Mouse (Mus musculus) neural tube, embryonic 15.5 days (tissue): ENCODE data around the gene Etv3. TPM values are rescaled to one million over a fixed set of nuclear protein-coding genes. Genes with fewer than 3 reads are reported as not detected.

Source experiments
- ATAC-seq: fragments of 200-750 bp; cut with Nextera tagmentation; 2 replicates; pipeline ENCODE4 v1.8.0; 2017; ENCODE audit warnings: mild to moderate bottlenecking, moderate TSS enrichment, moderate library complexity; ENCODE audit not compliant: low FRiP score
- H3K27ac ChIP-seq: fragments of 300-500 bp; sonication (generic); replicated peaks from 2 replicates; pipeline ENCODE4 v1.5.1; 2015; ENCODE audit warnings: mild to moderate bottlenecking, inconsistent platforms
- H3K27me3 ChIP-seq: fragments of 300-500 bp; sonication (generic); replicated peaks from 2 replicates; pipeline ENCODE4 v1.6.1; 2015; ENCODE audit warnings: inconsistent platforms
- H3K36me3 ChIP-seq: fragments of 300-500 bp; sonication (generic); 2 replicates; pipeline ENCODE4 v1.6.1; 2015; ENCODE audit warnings: inconsistent platforms
- H3K4me1 ChIP-seq: fragments of 300-500 bp; sonication (generic); 2 replicates; pipeline ENCODE4 v1.6.1; 2015; ENCODE audit warnings: inconsistent platforms
- H3K4me2 ChIP-seq: fragments of 300-500 bp; sonication (generic); 2 replicates; pipeline ENCODE4 v1.6.1; 2015; ENCODE audit warnings: inconsistent platforms, mild to moderate bottlenecking, moderate library complexity
- H3K4me3 ChIP-seq: fragments of 300-500 bp; sonication (generic); replicated peaks from 2 replicates; pipeline ENCODE4 v1.5.1; 2015; ENCODE audit warnings: mild to moderate bottlenecking, inconsistent platforms
- H3K9ac ChIP-seq: fragments of 300-500 bp; sonication (generic); replicated peaks from 2 replicates; pipeline ENCODE4 v1.6.1; 2015; ENCODE audit warnings: mild to moderate bottlenecking, inconsistent platforms
- H3K9me3 ChIP-seq: fragments of 300-500 bp; sonication (generic); replicated peaks from 2 replicates; pipeline ENCODE4 v1.6.1; 2016; ENCODE audit warnings: inconsistent platforms
- WGBS: fragments of 180-500 bp; shearing (Covaris S2); methylation state at CpG from one replicate; pipeline ENCODE4 v1.1.7; 2015; ENCODE audit warnings: mixed read lengths; 5-methylcytosine and 5-hydroxymethylcytosine counted together
- polyA plus RNA-seq: library from polyadenylated mRNA; unstranded; fragments of >200 nt; fragmentation: Nextera tagmentation; extraction: Ambion mirVana; gene quantifications from 2 replicates; pipeline ENCODE4 v1.2.1, GENCODE M21; 2015

The Etv3 gene
- polyA plus RNA-seq, 1 experiment from 2014 or later, result 9.2 TPM

DNA sequence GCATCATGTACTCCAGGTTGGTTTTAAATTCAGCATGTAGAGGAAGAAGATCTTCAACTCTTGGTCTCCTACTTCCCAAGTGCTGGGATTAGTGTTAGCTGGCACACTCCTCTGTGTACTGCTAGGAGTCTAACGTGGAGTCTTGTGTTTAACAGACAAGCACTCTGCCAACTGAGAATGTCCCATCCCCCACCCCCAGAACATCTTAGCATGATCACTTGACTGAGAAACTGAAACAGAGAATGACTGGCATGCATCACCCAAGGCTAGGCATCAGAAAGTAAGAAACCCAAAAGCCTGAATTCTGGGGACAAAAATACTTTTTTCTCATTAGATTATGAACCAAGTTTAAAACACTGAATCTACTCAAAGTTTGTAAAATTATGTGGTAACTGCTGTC, 3.4 kb upstream of the Etv3 start:
- Histone ChIP-seq H3K27ac (no peak overlapping the region), H3K4me3 (no peak overlapping the region), H3K9ac (no peak overlapping the region), H3K9me3 (no peaks in the 10 kb centered on the region), H3K36me3 (no peaks in the 10 kb centered on the region), H3K27me3 (no peaks in the 10 kb centered on the region), H3K4me2 (no peak overlapping the region), H3K4me1 (peaks cover 13% of the 10 kb centered on the region)
- WGBS, result 74% methylated on average over 1 of the region's 1 CpGs
- no peak for ATAC-seq

DNA sequence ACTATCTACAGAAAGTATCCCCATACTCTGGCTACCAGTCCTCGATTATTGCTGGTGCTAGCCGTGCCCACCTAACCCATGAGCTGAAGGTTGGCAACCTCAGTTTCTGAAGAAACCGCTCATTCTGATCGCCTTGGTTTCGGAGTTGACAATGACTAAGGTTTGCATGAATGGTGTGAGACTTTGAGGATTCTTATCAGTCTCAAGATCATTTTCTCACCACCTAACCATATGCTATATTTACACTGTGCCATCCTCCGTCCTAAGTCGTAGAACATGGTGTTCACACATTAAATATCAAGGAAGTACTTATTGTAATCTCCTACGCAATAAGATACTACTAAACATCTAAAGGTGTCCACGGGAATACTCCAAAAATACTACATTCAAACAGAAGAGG, 1.5 kb upstream of the Etv3 start:
- no peak overlapping the region for H3K4me2 ChIP-seq

GRCm38 (mm10) chr3:87525837-87526570, 797 bp downstream of the Etv3 start:
- Histone ChIP-seq H3K9ac (peak overlapping the region; percentile 100), H3K4me1 (peaks cover 19% of the 10 kb centered on the region), H3K27me3 (no peaks in the 10 kb centered on the region), H3K27ac (peak overlapping the region; percentile 91), H3K4me2 (peak overlapping the region; percentile 86), H3K9me3 (no peaks in the 10 kb centered on the region), H3K36me3 (peaks cover 36% of the 10 kb centered on the region), H3K4me3 (peak overlapping the region; percentile 92)
- peak; percentile 67 for ATAC-seq
- WGBS, result 2% methylated on average over 27 of the region's 27 CpGs

More for the DNA sequence above, 1.5 kb upstream of the Etv3 start:
- no peak overlapping the region for H3K27ac ChIP-seq
- ATAC-seq, result no peak
- H3K36me3 ChIP-seq, result peaks cover 13% of the 10 kb centered on the region
- H3K27me3 ChIP-seq, result no peaks in the 10 kb centered on the region
- 96% methylated on average over 9 of the region's 9 CpGs for WGBS
- H3K9ac ChIP-seq, result no peak overlapping the region
- no peaks in the 10 kb centered on the region for H3K9me3 ChIP-seq
- H3K4me3 ChIP-seq, result no peak overlapping the region
- peaks cover 19% of the 10 kb centered on the region for H3K4me1 ChIP-seq

DNA sequence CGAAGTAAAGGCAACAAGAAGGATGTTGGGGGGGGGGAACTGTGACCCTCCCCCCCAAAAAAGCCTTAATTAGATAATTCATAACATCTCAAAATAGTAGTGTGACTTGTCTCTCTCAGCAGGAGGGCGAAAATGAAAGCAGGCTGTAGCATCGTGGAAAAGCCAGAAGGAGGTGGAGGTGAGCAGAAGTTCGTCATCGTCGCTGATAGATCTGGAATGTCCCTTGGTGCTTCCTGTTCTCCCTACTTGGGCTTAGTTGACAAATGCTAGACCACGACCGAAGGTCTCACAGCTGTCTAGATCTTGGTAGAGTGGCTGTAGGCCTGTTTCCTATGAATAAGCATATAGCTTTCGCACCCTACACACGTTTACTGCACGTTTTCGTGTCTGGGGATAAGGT, 1.9 kb downstream of the Etv3 start:
- Histone ChIP-seq H3K36me3 (peaks cover 43% of the 10 kb centered on the region), H3K9me3 (no peaks in the 10 kb centered on the region), H3K27me3 (no peaks in the 10 kb centered on the region), H3K9ac (no peak overlapping the region), H3K27ac (no peak overlapping the region), H3K4me3 (no peak overlapping the region), H3K4me2 (peak overlapping the region; percentile 86; the same call in 1 of the 2 replicates), H3K4me1 (peaks cover 19% of the 10 kb centered on the region)
- no peak for ATAC-seq
- WGBS, result 90% methylated on average over 12 of the region's 12 CpGs

GRCm38 (mm10) chr3:87528021-87528420, 2.8 kb downstream of the Etv3 start:
- no peak overlapping the region for H3K27ac ChIP-seq
- peaks cover 19% of the 10 kb centered on the region for H3K4me1 ChIP-seq
- H3K27me3 ChIP-seq, result no peaks in the 10 kb centered on the region
- 92% methylated on average over 8 of the region's 8 CpGs for WGBS
- no peak overlapping the region for H3K9ac ChIP-seq
- peaks cover 51% of the 10 kb centered on the region for H3K36me3 ChIP-seq
- no peak overlapping the region for H3K4me2 ChIP-seq
- no peaks in the 10 kb centered on the region for H3K9me3 ChIP-seq
- no peak for ATAC-seq
- H3K4me3 ChIP-seq, result no peak overlapping the region

- no peak overlapping the region for H3K4me2 ChIP-seq
- no peak overlapping the region for H3K9ac ChIP-seq
- peaks cover 59% of the 10 kb centered on the region for H3K36me3 ChIP-seq
- no peaks in the 10 kb centered on the region for H3K9me3 ChIP-seq
- no peaks in the 10 kb centered on the region for H3K27me3 ChIP-seq
- ATAC-seq, result no peak
- no peak overlapping the region for H3K4me3 ChIP-seq
- WGBS, result 91% methylated on average over 8 of the region's 8 CpGs
- H3K4me1 ChIP-seq, result peaks cover 19% of the 10 kb centered on the region
- no peak overlapping the region for H3K27ac ChIP-seq
These were observed 3.6 kb downstream of the Etv3 start for GRCm38 (mm10) chr3:87528841-87529240.

DNA sequence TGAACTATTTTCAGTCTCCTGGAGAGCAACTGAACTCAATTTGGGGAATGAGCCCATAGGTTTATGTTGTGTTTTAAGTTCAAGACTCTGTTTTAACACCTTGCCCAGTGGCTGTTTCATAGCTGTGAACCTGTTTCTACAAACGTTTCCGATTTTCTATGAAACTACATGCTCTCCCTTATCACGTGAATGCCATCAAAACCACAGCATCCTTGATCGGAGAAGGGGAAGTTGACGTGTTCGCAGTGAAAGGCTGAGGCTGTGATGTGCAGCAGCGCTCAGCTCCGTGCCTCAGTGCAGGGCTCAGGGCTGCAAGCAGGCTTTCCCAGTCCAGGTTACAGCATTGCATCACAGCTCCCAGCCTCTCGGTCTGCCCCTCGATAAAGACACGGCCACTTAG, 4.4 kb downstream of the Etv3 start:
- Histone ChIP-seq H3K4me1 (peaks cover 19% of the 10 kb centered on the region), H3K36me3 (peaks cover 66% of the 10 kb centered on the region), H3K4me2 (no peak overlapping the region), H3K4me3 (no peak overlapping the region), H3K27ac (no peak overlapping the region), H3K9ac (no peak overlapping the region), H3K9me3 (no peaks in the 10 kb centered on the region), H3K27me3 (no peaks in the 10 kb centered on the region)
- no peak for ATAC-seq
- WGBS, result 95% methylated on average over 11 of the region's 11 CpGs

GRCm38 (mm10) chr3:87530234-87530633, 5.0 kb downstream of the Etv3 start:
- H3K27ac ChIP-seq, result no peak overlapping the region
- H3K4me1 ChIP-seq, result peaks cover 14% of the 10 kb centered on the region
- H3K36me3 ChIP-seq, result peaks cover 73% of the 10 kb centered on the region
- H3K9me3 ChIP-seq, result no peaks in the 10 kb centered on the region
- no peak for ATAC-seq
- H3K4me2 ChIP-seq, result no peak overlapping the region
- WGBS, result 92% methylated on average over 3 of the region's 3 CpGs
- H3K27me3 ChIP-seq, result no peaks in the 10 kb centered on the region
- no peak overlapping the region for H3K9ac ChIP-seq
- H3K4me3 ChIP-seq, result no peak overlapping the region

- no peak overlapping the region for H3K4me3 ChIP-seq
- no peak overlapping the region for H3K27ac ChIP-seq
- H3K36me3 ChIP-seq, result peaks cover 93% of the 10 kb centered on the region
- ATAC-seq, result no peak
- H3K4me1 ChIP-seq, result no peaks in the 10 kb centered on the region
- no peaks in the 10 kb centered on the region for H3K9me3 ChIP-seq
- H3K27me3 ChIP-seq, result no peaks in the 10 kb centered on the region
- H3K4me2 ChIP-seq, result no peak overlapping the region
- no peak overlapping the region for H3K9ac ChIP-seq
- WGBS, result 91% methylated on average over 7 of the region's 7 CpGs
These were observed 8.6 kb downstream of the Etv3 start for GRCm38 (mm10) chr3:87533667-87534378.

GRCm38 (mm10) chr3:87538034-87538433, 12.8 kb downstream of the Etv3 start:
- Histone ChIP-seq H3K4me2 (no peak overlapping the region), H3K4me3 (no peak overlapping the region), H3K9ac (no peak overlapping the region), H3K27ac (no peak overlapping the region), H3K36me3 (peaks cover 58% of the 10 kb centered on the region), H3K27me3 (no peaks in the 10 kb centered on the region), H3K4me1 (peaks cover 3% of the 10 kb centered on the region; the same call in 1 of the 2 replicates), H3K9me3 (no peaks in the 10 kb centered on the region)
- WGBS, result 85% methylated on average over 10 of the region's 10 CpGs
- ATAC-seq, result no peak

DNA sequence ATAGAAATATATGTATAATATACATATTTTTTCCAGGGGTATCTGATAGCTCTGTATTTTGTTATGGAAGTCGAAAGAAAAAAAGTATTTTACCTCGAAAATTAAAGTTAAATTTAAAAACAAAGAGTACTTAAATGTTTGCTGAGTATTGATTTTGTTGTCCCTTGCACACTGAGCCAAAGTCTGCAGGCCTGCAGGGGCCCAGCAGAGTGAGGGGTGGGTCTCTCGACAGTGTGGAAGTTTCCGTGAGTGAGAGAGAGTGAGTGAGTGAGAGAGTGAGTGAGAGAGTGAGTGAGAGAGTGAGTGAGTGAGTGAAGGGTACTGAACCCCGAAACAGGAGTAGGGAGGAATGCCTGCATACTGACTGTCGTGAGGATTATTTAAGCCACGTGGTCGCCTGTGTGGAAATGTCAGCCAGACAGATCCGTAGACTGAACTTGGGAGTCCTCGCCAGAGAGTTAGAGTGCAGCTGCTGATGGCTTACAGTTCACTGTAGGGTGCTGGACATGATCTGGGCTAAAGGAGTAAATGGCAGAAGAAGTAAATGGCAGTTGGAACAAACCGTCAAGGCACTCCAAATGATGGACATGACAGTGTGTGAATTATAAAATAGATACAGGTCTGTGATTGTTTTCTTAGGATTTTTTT, 14.9 kb downstream of the Etv3 start:
- ATAC-seq, result no peak
- WGBS, result 73% methylated on average over 11 of the region's 11 CpGs

More for the DNA sequence above, 14.9 kb downstream of the Etv3 start:
- Histone ChIP-seq H3K27ac (no peak overlapping the region), H3K4me3 (no peak overlapping the region), H3K9me3 (no peaks in the 10 kb centered on the region), H3K27me3 (no peaks in the 10 kb centered on the region), H3K36me3 (peaks cover 37% of the 10 kb centered on the region), H3K9ac (no peak overlapping the region), H3K4me2 (no peak overlapping the region), H3K4me1 (peaks cover 3% of the 10 kb centered on the region; the same call in 1 of the 2 replicates)
